Mouse (Mus musculus) limb, embryonic 15.5 days (tissue): ENCODE results near the gene Klk1b24. TPM values are rescaled to one million over a fixed set of nuclear protein-coding genes. Genes with fewer than 3 reads are reported as not detected.

Experiments used
- ATAC-seq: fragments of 200-750 bp; cut with Nextera tagmentation; 2 replicates; pipeline ENCODE4 v1.8.0; 2017; ENCODE audit warnings: low read depth, moderate TSS enrichment; ENCODE audit not compliant: insufficient number of reproducible peaks, low FRiP score, low TSS enrichment
- H3K27ac ChIP-seq: fragments of 300-500 bp; sonication (generic); 2 replicates; pipeline ENCODE4 v1.5.1; 2015; ENCODE audit warnings: moderate library complexity, mild to moderate bottlenecking, inconsistent platforms
- H3K27me3 ChIP-seq: fragments of 300-500 bp; sonication (generic); 2 replicates; pipeline ENCODE4 v1.6.1; 2015; ENCODE audit warnings: inconsistent platforms
- H3K36me3 ChIP-seq: fragments of 300-500 bp; sonication (generic); 2 replicates; pipeline ENCODE4 v1.6.1; 2015; ENCODE audit warnings: inconsistent platforms
- H3K4me1 ChIP-seq: fragments of 300-500 bp; sonication (generic); 2 replicates; pipeline ENCODE4 v1.6.1; 2015; ENCODE audit warnings: inconsistent platforms
- H3K4me2 ChIP-seq: fragments of 300-500 bp; sonication (generic); 2 replicates; pipeline ENCODE4 v1.6.1; 2015; ENCODE audit warnings: mild to moderate bottlenecking, inconsistent platforms
- H3K4me3 ChIP-seq: fragments of 300-500 bp; sonication (generic); 2 replicates; pipeline ENCODE4 v1.5.1; 2015; ENCODE audit warnings: mild to moderate bottlenecking, inconsistent platforms
- H3K9ac ChIP-seq: fragments of 300-500 bp; sonication (generic); 2 replicates; pipeline ENCODE4 v1.6.1; 2015; ENCODE audit warnings: inconsistent platforms
- H3K9me3 ChIP-seq: fragments of 300-500 bp; sonication (generic); 2 replicates; pipeline ENCODE4 v1.6.1; 2016; ENCODE audit warnings: inconsistent platforms
- WGBS: fragments of 180-500 bp; shearing (Covaris S2); methylation state at CpG from one replicate; pipeline ENCODE4 v1.1.7; 2015; 5-methylcytosine and 5-hydroxymethylcytosine counted together
- polyA plus RNA-seq: library from polyadenylated mRNA; unstranded; fragments of >200 nt; fragmentation: Nextera tagmentation; extraction: Ambion mirVana; gene quantifications from 2 replicates; pipeline ENCODE4 v1.2.1, GENCODE M21; 2015

Gene Klk1b24
- polyA plus RNA-seq, 1 experiment from 2014 or later, result not detected

GRCm38 (mm10) chr7:44239913-44240312 is 51.9 kb downstream of the Klk1b24 start:
- H3K9ac ChIP-seq, result no peak overlapping the region
- ATAC-seq, result no peak
- H3K27ac ChIP-seq, result no peak overlapping the region
- H3K9me3 ChIP-seq, result no peaks in the 10 kb centered on the region
- no peak overlapping the region for H3K4me3 ChIP-seq
- H3K4me2 ChIP-seq, result no peak overlapping the region
- H3K4me1 ChIP-seq, result no peaks in the 10 kb centered on the region
- H3K36me3 ChIP-seq, result no peaks in the 10 kb centered on the region
- WGBS, result 53% methylated on average over 2 of the region's 2 CpGs
- H3K27me3 ChIP-seq, result no peaks in the 10 kb centered on the region

- Histone ChIP-seq H3K9me3 (no peaks in the 10 kb centered on the region), H3K27ac (no peak overlapping the region), H3K4me1 (0 out of 2 replicates have a peak, but pooled peaks cover 4% of the 10 kb centered on the region), H3K4me3 (no peak overlapping the region), H3K9ac (no peak overlapping the region), H3K27me3 (no peaks in the 10 kb centered on the region), H3K4me2 (no peak overlapping the region), H3K36me3 (no peaks in the 10 kb centered on the region)
- no peak for ATAC-seq
- WGBS, result 43% methylated on average over 1 of the region's 1 CpGs
Measured at GRCm38 (mm10) chr7:44240712-44241111, 52.7 kb downstream of the Klk1b24 start.

GRCm38 (mm10) chr7:44241163-44241562 is 53.1 kb downstream of the Klk1b24 start:
- Histone ChIP-seq H3K36me3 (no peaks in the 10 kb centered on the region), H3K4me2 (no peak overlapping the region), H3K4me1 (0 out of 2 replicates have a peak, but pooled peaks cover 4% of the 10 kb centered on the region), H3K9ac (no peak overlapping the region), H3K27me3 (no peaks in the 10 kb centered on the region), H3K4me3 (no peak overlapping the region), H3K9me3 (no peaks in the 10 kb centered on the region), H3K27ac (no peak overlapping the region)
- WGBS, result 52% methylated on average over 2 of the region's 2 CpGs
- no peak for ATAC-seq

Other genes starting within 250 kb of the Klk1b24 start
- not detected in 2 replicates for gene Klk1b8, start 237.6 kb upstream of the Klk1b24 start, polyA plus RNA-seq
- not detected in 2 replicates for gene Klk1b1, start 221.5 kb upstream of the Klk1b24 start, polyA plus RNA-seq
- gene Klk1b9, start 212.2 kb upstream of the Klk1b24 start, polyA plus RNA-seq, result not detected in 2 replicates
- not detected in 2 replicates for gene Klk1b11, start 192.4 kb upstream of the Klk1b24 start, polyA plus RNA-seq
- 0.31 and 3.5 TPM in 2 replicates for gene Klk1b26, start 176.1 kb upstream of the Klk1b24 start, polyA plus RNA-seq
- not detected in 2 replicates for gene Klk1b27, start 135.9 kb upstream of the Klk1b24 start, polyA plus RNA-seq
- gene Klk1b21, start 85.9 kb upstream of the Klk1b24 start, polyA plus RNA-seq, result not detected in 2 replicates
- gene Klk1b22, start 75.6 kb upstream of the Klk1b24 start, polyA plus RNA-seq, result not detected in 2 replicates
- not detected in 2 replicates for gene Klk1b16, start 51.5 kb upstream of the Klk1b24 start, polyA plus RNA-seq
- gene Klk1b3, start 10.0 kb downstream of the Klk1b24 start, polyA plus RNA-seq, result not detected in 2 replicates
- not detected in 2 replicates for gene Klk1b4, start 19.2 kb downstream of the Klk1b24 start, polyA plus RNA-seq
- not detected in 2 replicates for gene Klk1b5, start 27.7 kb downstream of the Klk1b24 start, polyA plus RNA-seq
- 0.20 TPM in 1 of 2 replicates, not detected in the other for gene Klk1, start 37.1 kb downstream of the Klk1b24 start, polyA plus RNA-seq
- gene Gm36864, start 47.9 kb downstream of the Klk1b24 start, polyA plus RNA-seq, result not detected in 2 replicates
- 0.51 and 1.0 TPM in 2 replicates for gene 1700028J19Rik, start 58.5 kb downstream of the Klk1b24 start, polyA plus RNA-seq
- 163 and 183 TPM in 2 replicates for gene 2410002F23Rik, start 58.5 kb downstream of the Klk1b24 start, polyA plus RNA-seq
- 0.33 and 0.83 TPM in 2 replicates for gene Acp4, start 69.1 kb downstream of the Klk1b24 start, polyA plus RNA-seq
- gene Gm15517, start 73.2 kb downstream of the Klk1b24 start, polyA plus RNA-seq, result not detected in 2 replicates
- 24.0 and 31.1 TPM in 2 replicates for gene Clec11a, start 118.7 kb downstream of the Klk1b24 start, polyA plus RNA-seq
- 2.4 and 3.2 TPM in 2 replicates for gene Shank1, start 122.0 kb downstream of the Klk1b24 start, polyA plus RNA-seq
- gene Syt3, start 195.9 kb downstream of the Klk1b24 start, polyA plus RNA-seq, result 2.2 and 3.2 TPM in 2 replicates
- gene 1700008O03Rik, start 197.6 kb downstream of the Klk1b24 start, polyA plus RNA-seq, result 0.43 and 0.58 TPM in 2 replicates
- gene Lrrc4b, start 240.8 kb downstream of the Klk1b24 start, polyA plus RNA-seq, result 0.55 and 0.87 TPM in 2 replicates